Mouse (Mus musculus) heart, adult 11 months (tissue): ENCODE data around the gene Sez6l2.

Source experiments
- DNase-seq: peaks from one replicate; pipeline ENCODE4 v3.0.0; 2022

Sez6l2 gene

DNA sequence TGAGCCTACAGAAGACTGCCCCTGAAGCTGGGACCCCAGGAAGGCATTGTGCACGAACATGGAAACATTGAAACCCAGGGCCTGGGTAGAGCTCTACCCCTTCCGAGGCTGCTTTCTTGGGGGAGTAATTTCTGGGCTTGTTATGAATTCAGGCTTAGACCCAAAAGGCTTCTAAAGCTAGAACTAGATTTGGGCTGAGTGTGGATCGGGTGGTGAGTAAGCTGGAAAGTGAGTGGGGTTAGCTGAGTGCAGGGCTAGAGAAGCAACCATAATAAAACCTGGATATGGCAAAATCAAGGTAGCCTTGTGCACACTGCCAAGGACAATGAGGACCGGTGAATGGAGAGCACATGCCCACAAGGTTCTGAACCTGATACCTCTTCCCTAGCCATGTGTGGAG lies 11.6 kb downstream of the Sez6l2 start:
- no peak for DNase-seq

DNA sequence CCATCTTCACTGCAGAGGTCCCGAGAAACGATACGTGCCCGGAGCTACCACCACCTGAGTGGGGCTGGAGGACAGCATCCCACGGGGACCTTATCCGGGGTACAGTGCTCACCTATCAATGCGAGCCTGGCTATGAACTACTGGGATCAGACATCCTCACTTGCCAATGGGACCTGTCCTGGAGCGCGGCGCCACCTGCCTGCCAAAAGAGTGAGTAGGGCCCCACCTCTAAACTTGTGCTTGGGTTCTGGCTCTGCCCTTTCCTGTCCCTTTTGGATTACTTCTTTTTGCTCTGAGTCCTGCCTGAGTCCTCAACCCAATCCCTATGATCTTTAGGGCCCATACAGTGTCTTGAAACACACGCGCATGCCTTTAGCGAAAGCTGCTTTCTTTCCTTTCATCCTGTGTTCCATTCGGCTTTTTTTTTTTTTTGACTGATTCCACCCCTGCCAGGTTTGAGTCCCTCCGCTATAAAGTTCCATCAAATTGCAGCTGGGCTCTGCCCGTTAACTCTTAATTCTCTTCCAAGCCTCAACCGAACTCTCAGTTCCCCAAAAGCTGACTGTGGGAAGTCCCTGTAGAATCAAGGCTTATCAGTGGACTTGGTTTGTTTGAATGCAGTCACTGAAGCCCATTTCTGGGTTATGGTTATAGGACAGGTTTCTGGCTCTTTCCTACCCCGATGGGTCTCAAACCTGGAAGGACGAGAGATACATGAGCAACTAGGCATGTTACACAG lies 13.4 kb downstream of the Sez6l2 start:
- DNase-seq, result no peak

DNA sequence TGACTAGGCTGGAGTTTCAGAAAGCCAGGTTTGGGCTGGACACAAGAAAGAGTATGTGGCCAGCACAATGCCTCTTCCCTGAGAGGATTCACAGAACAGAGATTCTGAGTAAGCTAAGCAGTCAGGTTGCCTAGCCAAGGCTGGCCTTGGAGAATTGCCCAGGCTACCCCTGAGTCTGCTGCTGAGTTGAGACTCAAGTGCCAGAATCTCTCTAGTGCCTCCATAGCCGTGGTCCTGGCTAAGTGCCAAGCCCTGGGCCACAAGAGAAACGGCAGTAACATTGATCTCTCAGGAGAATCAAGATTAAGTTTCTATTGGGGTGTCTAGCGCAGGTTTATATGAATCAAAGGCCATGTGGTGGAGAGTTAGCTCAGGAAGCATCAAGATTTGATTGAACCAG lies 15.2 kb downstream of the Sez6l2 start:
- DNase-seq, result no peak

DNA sequence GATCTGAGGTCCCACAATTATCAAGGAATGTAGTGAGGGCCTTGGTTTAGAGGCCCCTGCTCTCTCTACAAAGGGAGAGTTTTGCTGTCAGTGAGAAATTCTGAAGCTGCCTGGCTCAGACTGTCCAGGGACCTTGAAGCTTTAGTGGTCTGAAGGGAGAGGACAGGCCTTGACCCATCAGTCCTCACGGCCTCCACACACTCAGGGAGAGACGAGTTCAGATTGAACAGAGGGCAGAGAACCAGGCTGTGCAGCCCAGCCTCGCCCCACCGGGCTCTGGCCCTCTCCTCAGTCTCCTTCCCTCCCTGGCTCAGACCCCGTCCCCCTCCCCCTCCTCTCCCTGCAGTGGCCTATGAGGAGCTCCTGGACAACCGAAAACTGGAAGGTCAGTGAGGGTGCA lies 17.0 kb downstream of the Sez6l2 start:
- DNase-seq, result no peak

DNA sequence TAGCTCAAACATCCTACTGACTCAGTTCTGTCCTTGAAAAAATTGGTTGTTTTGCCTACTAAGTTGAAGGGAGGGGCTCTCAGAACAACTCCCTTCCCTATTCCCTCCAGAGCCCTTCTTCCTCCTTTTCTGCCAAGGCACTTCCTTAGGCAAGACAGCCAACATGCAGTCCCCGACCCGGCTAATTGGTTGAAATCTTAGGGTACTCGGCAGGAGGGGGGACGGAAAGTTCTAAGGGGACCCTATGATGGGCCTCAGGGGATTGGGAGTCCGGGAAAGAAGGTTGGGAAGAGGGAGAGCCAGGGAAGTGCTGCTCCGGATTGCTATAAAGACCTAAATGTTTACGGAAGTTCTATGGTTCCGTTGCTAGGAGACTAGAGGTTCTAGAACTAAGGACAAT lies 25.1 kb downstream of the Sez6l2 start:
- peak; percentile 97 for DNase-seq

DNA sequence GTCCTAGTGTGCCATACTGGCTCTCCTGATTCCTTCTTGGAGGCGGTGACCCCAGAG lies 25.4 kb downstream of the Sez6l2 start, which contains the start of gene Cdipt:
Gene Cdipt, plus strand, starts transcription at position 22 of the 57 bp plus-strand sequence.
- no peak for DNase-seq

DNA sequence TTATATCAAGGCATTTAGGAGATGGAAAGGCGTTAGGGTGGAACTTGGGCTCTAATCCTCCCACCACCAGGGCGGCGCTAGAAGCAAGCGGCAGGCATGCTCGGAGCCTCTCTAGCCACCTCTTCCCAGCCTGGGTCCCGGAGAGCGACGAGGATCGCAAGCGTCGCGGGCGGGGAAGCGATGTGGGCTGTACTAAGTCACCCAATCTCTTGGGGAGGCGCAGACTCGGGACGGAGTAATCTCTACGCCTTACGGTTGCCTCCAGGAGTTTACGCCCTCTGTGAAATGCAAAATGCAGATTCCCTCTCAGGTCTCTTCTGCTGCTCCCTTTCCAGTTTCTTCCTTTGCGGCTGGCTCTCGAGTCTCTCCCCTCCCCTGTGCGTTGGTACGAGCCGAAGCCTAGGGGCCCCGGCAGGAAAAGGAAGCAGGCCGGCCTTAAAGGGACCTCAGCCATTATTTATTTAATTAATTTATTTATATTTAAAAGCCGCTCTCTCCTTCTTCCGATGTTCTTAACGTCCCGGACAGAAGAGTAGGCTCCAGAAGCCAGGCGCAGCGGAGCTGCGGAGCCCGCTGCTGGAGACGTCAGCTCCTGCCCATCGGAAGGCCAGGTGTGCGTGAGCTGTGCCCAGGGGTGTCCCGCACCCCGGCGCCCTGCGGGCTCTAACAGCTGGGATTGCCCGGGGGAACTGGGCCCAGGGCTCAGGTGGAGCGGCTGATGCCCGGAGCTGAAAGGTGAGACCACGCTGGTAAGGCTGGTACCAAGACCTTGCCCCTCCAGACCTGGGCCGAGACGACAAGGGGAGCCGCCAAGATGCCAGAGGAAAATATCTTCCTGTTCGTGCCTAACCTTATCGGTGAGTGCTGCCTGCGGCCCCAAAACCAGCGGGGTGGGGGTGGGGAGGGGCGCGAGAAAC lies 25.8 kb downstream of the Sez6l2 start, which contains the start of gene Cdiptos:
Gene Cdiptos, minus strand, starts transcription at position 149 of the 917 bp plus-strand sequence.
- peak; percentile 99 for DNase-seq

DNA sequence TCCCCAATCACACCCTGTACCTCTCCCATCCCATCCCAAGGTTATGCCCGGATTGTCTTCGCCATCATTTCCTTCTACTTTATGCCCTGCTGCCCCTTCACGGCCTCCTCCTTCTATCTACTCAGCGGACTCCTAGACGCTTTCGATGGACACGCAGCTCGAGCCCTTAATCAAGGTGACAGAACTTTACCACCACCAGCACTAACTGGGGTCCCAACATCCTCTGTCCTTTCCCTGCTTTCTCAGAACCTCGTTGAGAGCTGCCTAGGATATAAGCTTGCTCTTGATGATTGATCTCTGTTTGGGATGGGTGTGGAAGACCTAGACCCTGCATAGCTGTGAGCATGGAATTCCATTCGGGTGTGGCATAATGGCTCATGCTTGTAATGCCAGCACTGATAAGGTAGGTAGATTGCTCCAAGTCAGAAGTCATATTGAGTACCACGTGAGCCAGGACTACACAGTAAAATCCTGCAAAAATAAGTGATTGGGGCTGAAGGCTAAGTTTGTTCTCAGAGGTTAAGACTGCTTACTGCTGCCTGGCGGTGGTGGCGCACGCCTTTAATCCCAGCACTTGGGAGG lies 26.6 kb downstream of the Sez6l2 start:
- DNase-seq, result no peak

DNA sequence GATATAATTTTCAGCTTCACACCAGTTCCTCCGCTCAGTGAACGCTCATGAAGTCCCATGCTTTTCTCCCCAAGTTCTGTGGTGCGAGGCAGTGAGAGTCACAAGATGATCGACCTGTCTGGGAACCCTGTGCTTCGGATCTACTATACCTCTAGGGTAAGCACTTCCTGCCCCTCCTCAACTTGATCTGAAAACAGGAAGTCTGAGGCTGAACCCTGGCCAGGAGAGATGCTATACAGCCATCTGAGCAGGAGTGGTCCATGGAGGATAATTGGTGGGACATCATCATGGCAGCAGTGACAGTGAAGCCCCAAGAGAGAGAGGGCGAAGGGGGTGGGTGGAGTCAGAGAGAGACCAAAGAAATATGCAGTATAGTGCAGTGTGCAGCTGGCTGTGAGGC lies 28.5 kb downstream of the Sez6l2 start:
- no peak for DNase-seq

DNA sequence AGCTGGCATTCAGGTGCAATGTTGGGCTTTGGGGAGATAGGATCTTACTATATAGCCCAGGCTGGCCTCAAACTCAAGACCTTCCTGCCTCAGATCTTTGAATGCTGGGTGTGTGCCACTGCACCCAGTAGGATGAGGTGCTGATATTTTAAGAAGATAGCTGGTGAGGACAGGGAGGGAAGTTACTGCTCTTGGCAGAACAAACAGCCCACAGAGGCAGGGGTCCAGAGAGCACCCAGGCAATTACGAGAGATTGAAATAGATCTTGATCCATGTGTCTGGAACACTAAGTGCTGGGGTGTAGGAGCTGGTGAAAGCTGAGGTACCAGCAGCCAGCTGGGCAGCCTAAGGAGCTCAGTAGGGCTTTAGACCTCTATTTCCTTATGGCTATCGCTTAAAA lies 31.2 kb downstream of the Sez6l2 start:
- no peak for DNase-seq

DNA sequence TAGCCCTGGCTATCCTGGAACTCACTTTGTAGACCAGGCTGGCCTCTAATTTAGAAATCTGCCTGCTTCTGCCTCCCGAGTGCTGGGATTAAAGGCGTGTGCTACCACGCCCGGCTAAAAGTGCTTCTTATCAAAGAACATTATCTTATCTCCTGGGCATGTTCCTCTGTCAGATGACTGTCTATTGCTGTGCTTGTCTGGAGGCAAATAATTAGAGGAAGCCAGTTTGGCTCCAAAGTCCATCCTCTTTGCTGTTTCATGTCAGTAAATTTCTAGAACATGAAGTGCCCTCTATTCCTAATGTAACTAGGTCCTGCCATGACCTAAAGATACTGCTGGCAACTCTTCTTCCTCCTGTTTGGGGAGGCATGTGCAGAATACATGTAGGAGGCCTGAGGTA lies 31.7 kb downstream of the Sez6l2 start:
- no peak for DNase-seq

DNA sequence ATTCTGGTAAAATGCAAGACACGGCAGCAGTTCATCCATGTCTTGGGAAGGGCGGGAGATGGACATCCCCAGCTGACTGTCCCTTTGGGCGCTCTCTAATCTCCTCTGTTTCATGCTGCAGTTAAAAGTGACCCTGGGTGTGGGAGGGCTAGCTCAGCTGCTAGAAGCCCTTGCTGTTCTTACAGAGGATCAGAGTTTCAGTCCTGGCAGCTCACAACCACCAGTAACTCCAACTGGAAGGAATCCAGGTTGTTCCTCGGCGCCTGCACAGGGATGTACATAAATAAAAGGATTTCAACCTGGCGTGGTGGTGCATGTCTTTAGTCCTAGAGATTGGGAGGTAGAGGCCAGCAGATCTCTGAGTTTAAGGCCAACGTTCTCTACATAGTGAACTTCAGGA lies 32.8 kb downstream of the Sez6l2 start:
- no peak for DNase-seq

DNA sequence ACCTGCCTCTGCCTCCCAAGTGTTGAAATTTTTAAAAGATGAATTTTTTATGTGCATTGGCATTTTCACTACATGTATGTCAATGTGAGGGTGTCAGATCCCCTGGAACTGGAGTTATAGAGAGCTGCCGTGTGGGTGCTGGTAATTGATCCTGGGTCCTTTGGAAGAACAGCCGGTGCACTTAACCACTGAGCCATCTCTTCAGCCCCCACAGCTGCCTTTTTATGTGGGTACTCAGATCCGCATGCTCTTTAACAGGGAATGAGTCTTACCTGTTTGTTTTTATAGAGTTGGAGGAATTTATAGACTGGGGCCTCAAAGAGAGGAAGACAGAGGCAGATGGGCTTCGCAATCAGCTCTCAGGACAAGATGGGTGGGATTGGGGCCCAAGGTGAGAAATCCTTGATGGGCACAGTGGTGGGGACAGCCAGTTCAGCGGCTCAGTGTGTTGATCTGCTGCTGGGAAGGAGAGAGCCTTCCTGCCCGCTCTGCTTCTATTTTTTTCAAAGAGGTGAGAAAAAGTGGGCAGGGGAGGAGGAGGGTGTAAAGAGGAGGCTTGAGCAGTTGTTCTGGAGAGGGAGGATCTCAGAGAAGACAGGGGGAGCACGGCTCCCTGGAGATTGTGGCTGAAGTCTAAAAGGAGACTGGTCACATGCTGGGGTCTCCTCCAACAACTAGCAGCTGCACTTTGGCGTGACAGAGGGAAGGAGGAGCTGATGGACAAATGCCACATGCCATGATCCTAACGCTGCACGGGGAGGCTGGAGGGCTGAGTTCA lies 34.5 kb downstream of the Sez6l2 start:
- no peak for DNase-seq

DNA sequence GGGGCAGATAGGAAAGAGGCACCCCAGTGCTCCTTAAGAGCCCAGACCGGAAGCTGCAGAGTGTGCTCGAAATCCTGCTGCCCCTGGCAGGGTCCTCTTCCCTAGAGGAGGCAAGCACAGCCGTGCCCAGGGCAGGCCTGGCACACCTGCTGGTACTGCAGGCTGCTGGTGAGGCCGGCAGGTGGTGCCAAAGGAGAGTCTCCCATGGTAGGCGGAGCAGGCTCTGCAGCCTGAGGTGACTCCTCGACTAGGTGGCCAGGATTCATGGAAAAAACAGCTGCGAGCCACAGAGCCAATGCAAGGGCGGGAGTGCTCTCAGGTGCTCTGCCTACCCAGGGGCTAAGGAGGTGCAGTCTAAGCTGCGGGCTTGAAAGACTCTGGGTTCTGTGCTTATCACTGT lies 36.0 kb downstream of the Sez6l2 start:
- peak; percentile 93 for DNase-seq

DNA sequence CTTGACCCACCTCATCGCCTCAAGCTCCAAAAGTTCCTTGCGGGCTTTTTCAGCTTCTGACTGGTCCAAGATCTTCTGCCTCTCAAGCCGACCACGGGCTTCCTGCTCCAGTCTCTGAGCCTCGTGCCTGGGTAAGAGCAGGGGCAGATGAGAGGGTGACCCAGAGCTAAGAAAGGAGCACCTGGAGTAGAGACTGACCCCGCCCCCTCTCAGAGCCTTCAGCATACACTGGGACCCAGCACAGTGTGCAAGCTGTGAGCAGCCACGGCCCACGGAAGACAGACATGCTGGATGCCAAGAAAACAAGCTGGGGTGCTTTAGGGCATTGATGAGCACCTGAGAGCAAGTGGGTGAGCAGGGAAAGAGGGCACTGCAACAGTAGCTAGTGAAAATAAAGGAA lies 38.5 kb downstream of the Sez6l2 start:
- DNase-seq, result no peak

DNA sequence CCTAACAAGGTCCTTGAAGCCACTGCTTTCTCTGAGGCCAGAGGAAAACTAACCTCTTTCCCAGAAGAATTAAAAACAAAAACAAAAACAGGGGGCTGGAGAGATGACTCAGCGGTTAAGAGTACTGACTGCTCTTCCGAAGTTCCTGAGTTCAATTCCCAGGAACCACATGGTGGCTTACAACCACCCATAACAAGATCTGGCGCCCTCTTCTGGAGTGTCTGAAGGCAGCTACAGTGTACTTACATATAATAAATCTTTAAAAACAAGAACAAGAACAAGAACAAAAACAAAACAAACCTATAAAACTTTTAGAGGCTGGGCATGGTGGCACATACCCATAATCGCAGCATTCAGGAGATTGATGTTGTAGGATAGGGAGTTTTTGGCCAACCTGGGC lies 46.1 kb downstream of the Sez6l2 start:
- no peak for DNase-seq

DNA sequence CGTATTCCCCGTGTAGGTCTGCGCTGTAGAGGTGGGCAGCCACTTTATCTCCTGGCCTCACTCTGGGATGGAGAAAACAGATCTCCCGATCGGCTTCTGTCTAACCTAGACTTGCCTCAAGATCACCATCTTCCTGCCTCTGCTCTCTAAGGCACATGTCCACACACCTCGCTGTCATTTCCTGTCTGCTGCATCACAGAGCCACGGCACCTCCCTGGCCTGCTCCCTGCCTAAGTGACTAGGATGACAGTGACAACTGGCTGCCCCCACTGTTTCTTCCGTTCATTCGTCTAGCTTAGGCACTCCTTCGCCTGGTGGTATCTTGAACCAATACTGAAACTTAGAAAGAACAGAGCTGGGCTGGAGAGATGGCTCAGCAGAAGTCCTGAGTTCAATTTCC lies 49.2 kb downstream of the Sez6l2 start:
- DNase-seq, result no peak

DNA sequence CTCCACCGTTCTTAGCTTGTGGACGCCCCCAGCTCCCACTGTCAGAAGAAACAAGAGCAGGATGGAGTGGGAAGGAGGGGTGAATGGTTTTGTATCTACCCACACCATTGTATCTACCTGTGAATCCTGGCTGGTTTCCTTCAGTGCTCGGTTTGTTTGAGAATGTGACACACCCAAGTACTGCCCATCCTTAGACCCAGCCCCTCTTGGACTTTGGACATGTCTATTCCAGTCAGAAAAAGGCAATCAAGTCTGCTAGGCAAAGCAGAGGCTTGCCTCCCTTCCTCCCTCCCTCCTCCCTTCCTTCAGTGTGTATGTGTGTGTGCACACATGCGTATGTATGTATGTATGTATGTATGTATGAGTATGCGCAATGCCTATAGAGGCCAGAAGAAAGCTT lies 53.3 kb downstream of the Sez6l2 start:
- no peak for DNase-seq

DNA sequence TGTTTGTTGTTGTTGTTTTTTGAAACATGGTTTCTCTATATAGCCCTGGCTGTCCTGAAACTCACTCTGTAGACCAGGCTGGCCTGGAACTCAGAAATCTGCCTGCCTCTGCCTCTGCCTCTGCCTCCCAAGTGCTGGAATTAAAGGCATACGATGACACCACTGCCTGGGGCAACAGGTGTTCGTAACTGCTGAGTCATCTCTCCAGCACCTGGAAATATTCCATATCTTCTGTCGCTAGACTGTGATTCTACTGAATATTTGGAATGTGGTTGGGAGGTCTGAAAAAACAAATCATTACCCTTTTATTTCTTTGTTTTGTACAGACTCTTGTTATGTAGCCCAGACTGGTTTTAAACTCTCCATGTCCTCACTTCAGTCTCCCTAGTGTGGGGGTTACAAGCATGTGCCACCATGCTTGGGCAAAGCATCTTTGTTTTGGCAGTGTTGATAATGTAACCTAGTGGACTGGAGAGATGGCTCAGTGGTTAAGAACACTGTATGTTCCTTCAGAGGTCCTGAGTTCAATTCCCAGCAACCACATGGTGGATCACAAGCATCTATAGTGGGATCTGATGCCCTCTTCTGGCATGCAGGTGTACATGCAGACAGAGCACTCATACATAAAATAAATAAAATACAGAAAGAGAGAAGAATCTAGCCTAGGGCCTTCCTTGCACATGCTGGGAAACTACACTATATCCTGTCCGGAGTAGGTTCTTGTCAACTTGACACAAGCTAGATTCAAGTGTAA lies 53.9 kb downstream of the Sez6l2 start:
- DNase-seq, result no peak

DNA sequence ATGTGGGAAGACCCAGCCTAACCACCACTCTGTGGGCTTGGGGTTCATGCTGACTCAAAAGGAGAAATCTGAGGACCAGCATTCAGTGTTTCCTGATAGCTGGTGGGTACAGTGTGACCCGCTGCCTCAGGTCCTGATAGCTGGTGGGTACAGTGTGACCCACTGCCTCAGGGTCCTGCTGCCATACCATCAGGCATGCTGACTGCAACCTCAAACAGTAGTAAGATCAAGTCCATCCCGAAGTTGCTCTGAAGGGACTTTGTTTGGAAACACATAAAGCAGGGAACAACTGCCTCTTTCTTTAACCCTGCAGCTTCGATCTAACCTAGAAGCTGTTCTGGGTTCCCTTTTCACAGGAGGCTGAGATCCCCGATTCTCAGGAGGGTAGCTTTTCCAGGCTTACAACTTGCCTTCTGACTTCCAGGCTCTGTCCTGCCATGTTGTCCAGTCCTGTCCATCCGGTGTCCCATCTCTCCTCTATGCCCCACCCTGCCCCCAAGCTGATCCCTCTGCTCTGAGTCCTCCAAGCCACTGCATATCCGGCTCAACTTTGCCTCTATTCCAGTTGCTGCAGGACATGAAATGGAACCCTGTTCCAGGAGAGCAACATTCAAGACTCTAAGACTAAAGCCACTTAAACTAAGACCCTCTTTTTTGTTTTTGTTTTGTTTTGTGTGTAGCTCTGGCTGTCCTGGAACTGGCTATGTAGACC lies 57.1 kb downstream of the Sez6l2 start:
- no peak for DNase-seq

DNA sequence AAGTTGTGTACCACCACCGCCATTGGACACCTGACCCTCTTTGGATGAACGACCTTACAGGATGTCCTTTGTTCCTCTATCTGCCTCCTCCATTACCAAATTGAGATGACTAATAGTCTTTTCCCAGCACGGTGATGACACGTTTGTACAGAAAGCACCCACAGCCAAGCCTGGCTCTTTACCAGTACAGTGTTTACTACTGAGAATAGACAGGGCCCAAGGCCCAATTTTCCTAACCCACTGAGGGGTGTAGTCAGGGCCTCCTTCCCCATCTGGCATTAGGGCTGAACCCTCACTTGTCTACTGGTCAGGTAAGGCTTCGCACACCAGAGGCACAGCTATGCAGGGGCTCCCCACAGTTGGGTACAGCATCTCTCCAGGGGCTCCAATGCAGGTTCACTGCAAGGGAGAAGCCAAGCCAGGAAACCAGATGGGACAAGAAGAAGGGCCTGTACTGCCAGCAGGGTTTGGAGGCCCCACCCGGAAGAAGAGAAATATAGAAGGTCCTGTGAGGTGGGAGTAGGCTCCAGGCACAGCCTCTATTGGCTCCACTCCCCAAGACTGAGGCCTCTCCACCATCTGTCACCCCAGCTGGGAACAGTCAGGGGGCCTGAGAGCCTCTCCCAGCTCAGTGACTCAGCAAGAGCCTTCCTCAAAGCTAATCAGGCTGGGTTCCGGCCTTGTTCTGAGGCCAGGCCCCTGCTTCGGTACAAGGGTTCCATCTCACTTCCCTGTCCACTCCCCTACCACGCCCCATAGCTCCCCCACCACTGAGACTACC lies 58.1 kb downstream of the Sez6l2 start:
- peak; percentile 99 for DNase-seq
